Mouse (Mus musculus) testis, adult 2 months (tissue): ENCODE results near the gene Snai1.

Source experiments
- CTCF ChIP-seq: fragments of 200-500 bp; IDR thresholded peaks from 2 replicates; pipeline ENCODE4 v1.5.1; 2012; ENCODE audit warnings: low read depth, mild to moderate bottlenecking, inconsistent platforms, low read length, moderate library complexity; ENCODE audit not compliant: control insufficient read depth, insufficient read depth, insufficient replicate concordance
- POLR2A ChIP-seq: fragments of 200-500 bp; IDR thresholded peaks from 2 replicates; pipeline ENCODE4 v1.6.1; 2012; ENCODE audit warnings: low read depth, mild to moderate bottlenecking, inconsistent platforms, low read length, moderate library complexity; ENCODE audit not compliant: control insufficient read depth

DNA sequence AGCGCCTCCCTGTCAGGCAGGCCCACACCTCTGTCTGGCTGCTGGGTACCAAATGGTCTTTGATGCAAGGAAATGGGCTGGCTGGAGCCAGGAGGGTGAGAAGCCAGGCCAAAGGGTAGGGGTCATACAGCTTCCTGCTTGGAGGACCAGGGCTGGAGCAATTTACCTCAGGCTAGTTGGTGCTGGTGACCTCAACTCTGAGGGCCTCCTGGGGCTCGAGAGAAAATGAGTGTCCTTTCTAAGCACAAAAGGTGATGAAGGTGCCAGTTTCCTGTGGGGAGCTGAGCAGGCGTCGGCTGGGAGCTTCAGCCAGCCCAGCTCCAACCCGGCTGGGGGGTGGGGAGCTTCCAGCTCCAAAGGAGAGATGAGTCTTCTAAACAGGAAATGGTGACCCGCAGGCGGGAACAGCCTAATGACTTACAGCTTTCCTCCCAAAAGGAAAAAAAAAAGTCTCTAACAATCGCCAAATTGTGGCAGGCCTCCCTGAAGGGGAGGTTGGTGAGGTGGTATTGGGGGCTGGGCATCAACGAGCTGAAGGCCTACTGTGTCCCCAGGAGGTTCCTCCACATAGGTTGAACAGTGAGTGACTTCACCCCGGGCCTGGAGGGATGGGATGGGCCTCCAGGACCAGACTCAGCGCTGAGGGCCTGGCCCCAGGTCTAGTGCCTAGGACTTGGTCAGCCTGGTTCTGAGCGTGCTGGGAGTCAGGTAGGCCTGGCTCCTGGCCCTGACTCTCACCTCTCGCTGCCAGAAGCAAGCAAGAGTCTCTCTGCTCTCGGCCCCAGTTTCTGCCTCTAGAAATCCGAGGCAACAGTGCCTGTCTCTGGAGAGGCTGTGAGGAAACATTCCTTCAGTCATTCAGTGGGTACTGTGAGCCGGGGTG lies 5.4 kb downstream of the Snai1 start:
- TF ChIP-seq POLR2A = no peak
- no peak for TF ChIP-seq CTCF
